Mouse (Mus musculus): ENCODE measurements at regions not wholly inside any gene's neighbourhood (a gene's known extent, or its start where the extent isn't known, plus 50 kb on each side); places are given as distances from the start of the nearest gene placed in this dataset.

DNA sequence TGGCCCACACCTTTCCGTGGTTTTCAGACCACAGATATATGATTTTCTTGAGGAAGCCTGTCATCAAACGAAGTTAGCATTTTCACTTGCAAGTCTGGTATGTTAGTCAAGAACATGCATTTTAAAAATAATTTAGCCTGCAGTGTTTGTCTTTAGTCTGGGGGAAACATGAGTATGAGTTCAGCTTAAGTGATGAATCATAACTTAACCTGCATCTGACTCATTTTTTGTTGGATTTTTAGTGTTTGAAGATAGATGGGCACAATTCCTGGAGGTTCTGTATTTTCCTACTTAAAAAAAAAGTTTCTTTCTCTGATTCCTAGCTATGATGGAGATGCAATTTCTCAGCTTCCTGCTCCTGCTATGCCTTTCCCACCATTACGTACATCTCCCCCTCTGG lies 95.8 kb upstream of the 1700020N01Rik start:
- intact Hi-C loops (cut with DNase I), result no loop called here
- H3K4me1 ChIP-seq (ENCODE audit: control insufficient read depth, insufficient read depth, low read length), result no peaks in the 10 kb centered on the region
- H3K27ac ChIP-seq, result no peak overlapping the region
- H3K36me3 ChIP-seq (ENCODE audit: control insufficient read depth, insufficient read depth, low read length), result no peaks in the 10 kb centered on the region
- no peak overlapping the region for H3K9ac ChIP-seq (ENCODE audit: low read depth, low read length)
- H3K4me3 ChIP-seq, result no peak overlapping the region
- WGBS, result 85% methylated on average over 3 of the region's 3 CpGs
- no peaks in the 10 kb centered on the region for H3K27me3 ChIP-seq (ENCODE audit: control insufficient read depth, insufficient read depth, low read length)
- no peaks in the 10 kb centered on the region for H3K79me2 ChIP-seq (replicated peaks; ENCODE audit: control insufficient read depth, insufficient read depth, low read length)
- DNase-seq, result no peak
- TF ChIP-seq EP300 (IDR thresholded peaks at IDR 0.05; ENCODE audit: insufficient read depth, low read depth, low read length) (no peak), POLR2A (IDR thresholded peaks at IDR 0.05; ENCODE audit: insufficient read depth, low read depth, low read length) (no peak)

DNA sequence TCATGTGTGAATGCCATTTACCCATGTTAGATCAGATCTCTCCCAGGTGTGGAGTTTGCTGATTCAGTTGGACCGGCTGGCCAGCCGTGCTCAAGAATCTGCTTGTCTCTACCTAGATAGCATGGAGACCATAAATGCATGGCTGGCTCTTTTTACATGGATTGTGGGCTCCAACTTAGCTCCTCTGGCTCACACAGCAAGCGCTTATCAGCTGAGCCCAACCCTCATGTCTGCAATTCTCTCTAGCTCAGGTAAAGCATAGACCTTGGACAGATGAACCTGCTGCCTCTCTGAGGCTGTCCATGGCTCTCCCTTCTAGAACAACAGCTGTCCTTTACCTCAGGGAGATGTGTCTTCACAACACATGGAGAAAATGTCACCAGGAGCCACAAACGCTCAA lies 94.8 kb upstream of the 1700020N01Rik start:
- H3K27ac ChIP-seq, result no peak overlapping the region

DNA sequence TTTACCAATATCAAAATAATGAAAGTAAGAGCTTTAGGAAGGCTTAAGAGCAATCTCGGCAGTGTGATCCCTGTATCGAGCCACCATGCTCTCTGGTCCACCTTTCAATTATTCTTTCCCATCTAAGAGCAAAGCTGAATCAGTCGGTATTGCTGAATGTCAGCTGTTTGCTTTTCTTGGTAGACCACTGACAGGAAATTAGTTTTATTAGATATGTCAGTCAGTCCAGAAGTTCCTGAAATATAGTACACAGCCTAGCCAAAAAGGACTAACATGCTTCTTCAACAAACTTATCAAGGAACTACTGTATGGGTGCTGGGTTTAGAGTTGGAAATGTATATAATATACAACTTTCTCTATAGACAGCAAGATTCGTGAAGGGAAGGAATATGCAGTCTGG lies 91.3 kb upstream of the 1700020N01Rik start:
- intact Hi-C loops (cut with DNase I), result no loop called here
- Histone ChIP-seq H3K27me3 (ENCODE audit: control insufficient read depth, insufficient read depth, low read length) (no peaks in the 10 kb centered on the region), H3K79me2 (replicated peaks; ENCODE audit: control insufficient read depth, insufficient read depth, low read length) (no peaks in the 10 kb centered on the region), H3K9ac (ENCODE audit: low read depth, low read length) (no peak overlapping the region), H3K4me1 (ENCODE audit: control insufficient read depth, insufficient read depth, low read length) (no peaks in the 10 kb centered on the region; the same call in 1 of the 2 replicates), H3K27ac (no peak overlapping the region), H3K36me3 (ENCODE audit: control insufficient read depth, insufficient read depth, low read length) (no peaks in the 10 kb centered on the region), H3K4me3 (no peak overlapping the region)
- TF ChIP-seq EP300 (IDR thresholded peaks at IDR 0.05; ENCODE audit: insufficient read depth, low read depth, low read length) (no peak), POLR2A (IDR thresholded peaks at IDR 0.05; ENCODE audit: insufficient read depth, low read depth, low read length) (no peak), CTCF (IDR thresholded peaks at IDR 0.05) (no peak)
- DNase-seq, result no peak
- 78% methylated on average over 4 of the region's 4 CpGs for WGBS

More for the DNA sequence above, 94.8 kb upstream of the 1700020N01Rik start:
- Histone ChIP-seq H3K4me1 (ENCODE audit: control insufficient read depth, insufficient read depth, low read length) (no peaks in the 10 kb centered on the region; the same call in 1 of the 2 replicates), H3K36me3 (ENCODE audit: control insufficient read depth, insufficient read depth, low read length) (no peaks in the 10 kb centered on the region), H3K27me3 (ENCODE audit: control insufficient read depth, insufficient read depth, low read length) (no peaks in the 10 kb centered on the region), H3K79me2 (replicated peaks; ENCODE audit: control insufficient read depth, insufficient read depth, low read length) (no peaks in the 10 kb centered on the region), H3K4me3 (no peak overlapping the region), H3K9ac (ENCODE audit: low read depth, low read length) (no peak overlapping the region)
- intact Hi-C loops (cut with DNase I), result no loop called here
- TF ChIP-seq EP300 (IDR thresholded peaks at IDR 0.05; ENCODE audit: insufficient read depth, low read depth, low read length), result no peak
- TF ChIP-seq POLR2A (IDR thresholded peaks at IDR 0.05; ENCODE audit: insufficient read depth, low read depth, low read length), result no peak
- TF ChIP-seq CTCF (IDR thresholded peaks at IDR 0.05), result no peak
- 83% methylated on average over 4 of the region's 4 CpGs for WGBS
- DNase-seq, result no peak

DNA sequence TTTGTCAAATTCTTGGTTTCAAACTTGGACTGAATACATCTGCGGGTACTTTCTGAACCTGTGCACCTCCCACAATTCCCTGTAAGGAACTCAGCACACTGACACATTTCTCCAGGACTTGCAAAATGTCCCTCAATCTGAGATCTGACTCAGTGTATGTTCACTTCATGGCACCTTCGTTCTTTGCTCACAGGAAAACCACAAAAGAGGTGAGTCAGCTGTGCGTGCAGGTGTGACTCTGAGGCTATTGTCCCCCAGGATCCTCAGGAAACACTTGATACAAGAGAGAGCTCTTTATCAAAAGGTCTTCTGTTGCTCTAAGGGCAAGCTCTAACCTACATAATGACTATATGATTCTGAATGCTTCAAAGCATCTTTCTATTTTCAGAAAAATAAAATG lies 88.5 kb upstream of the 1700020N01Rik start:
- TF ChIP-seq EP300 (IDR thresholded peaks at IDR 0.05; ENCODE audit: insufficient read depth, low read depth, low read length) (no peak), CTCF (IDR thresholded peaks at IDR 0.05) (no peak), POLR2A (IDR thresholded peaks at IDR 0.05; ENCODE audit: insufficient read depth, low read depth, low read length) (no peak)
- H3K27me3 ChIP-seq (ENCODE audit: control insufficient read depth, insufficient read depth, low read length), result no peaks in the 10 kb centered on the region
- no peaks in the 10 kb centered on the region for H3K36me3 ChIP-seq (ENCODE audit: control insufficient read depth, insufficient read depth, low read length)
- no peak overlapping the region for H3K9ac ChIP-seq (ENCODE audit: low read depth, low read length)
- no peak overlapping the region for H3K4me3 ChIP-seq
- WGBS, result 73% methylated on average over 3 of the region's 3 CpGs
- no peak overlapping the region for H3K27ac ChIP-seq
- DNase-seq, result no peak
- H3K4me1 ChIP-seq (ENCODE audit: control insufficient read depth, insufficient read depth, low read length), result no peaks in the 10 kb centered on the region; the same call in 1 of the 2 replicates
- H3K79me2 ChIP-seq (replicated peaks; ENCODE audit: control insufficient read depth, insufficient read depth, low read length), result no peaks in the 10 kb centered on the region
- intact Hi-C loops (cut with DNase I), result no loop called here

DNA sequence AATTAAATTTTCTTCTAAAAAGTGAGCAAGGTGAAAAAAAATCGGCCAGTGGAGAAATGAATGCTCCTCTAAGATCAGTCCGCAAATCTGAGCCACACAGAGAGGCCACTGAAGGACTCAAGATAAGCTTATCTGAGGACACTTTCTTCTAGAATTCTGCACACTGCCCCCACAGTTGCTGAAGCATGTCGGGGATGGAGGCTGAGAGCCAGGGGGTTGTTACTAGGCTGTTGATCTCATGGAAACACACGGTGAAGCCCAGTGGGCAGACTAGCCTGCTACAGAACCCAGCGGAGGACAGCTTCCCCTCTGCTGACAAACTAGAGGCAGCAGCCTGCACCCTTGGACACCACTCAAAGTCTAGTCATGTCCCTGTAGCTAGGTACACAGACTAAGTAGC lies 81.6 kb upstream of the 1700020N01Rik start:
- TF ChIP-seq POLR2A (IDR thresholded peaks at IDR 0.05; ENCODE audit: insufficient read depth, low read depth, low read length) (no peak), EP300 (IDR thresholded peaks at IDR 0.05; ENCODE audit: insufficient read depth, low read depth, low read length) (no peak), CTCF (IDR thresholded peaks at IDR 0.05) (no peak)
- intact Hi-C loops (cut with DNase I), result no loop called here
- H3K79me2 ChIP-seq (replicated peaks; ENCODE audit: control insufficient read depth, insufficient read depth, low read length), result no peaks in the 10 kb centered on the region

DNA sequence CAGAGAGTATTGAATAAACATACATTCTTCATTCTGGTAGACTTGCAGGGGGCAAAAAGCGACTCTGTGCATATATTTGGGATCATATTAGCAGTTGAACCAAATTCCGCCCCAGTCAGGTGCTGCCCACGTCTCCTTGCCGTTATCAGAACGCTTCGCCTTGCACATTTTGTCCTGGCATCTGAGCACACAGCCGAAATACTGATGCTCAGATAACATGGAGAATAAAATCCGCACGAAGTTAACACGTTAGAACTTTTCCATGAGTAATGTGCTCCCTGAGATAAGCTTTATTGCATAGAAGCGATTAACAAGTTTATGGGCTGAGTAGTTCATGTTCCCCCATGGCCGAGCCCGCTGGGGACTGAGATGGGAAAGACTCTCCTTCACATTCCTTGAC lies 80.5 kb upstream of the 1700020N01Rik start:
- H3K79me2 ChIP-seq (replicated peaks; ENCODE audit: control insufficient read depth, insufficient read depth, low read length), result no peaks in the 10 kb centered on the region
- H3K9ac ChIP-seq (ENCODE audit: low read depth, low read length), result no peak overlapping the region
- no peak overlapping the region for H3K4me3 ChIP-seq
- no peaks in the 10 kb centered on the region for H3K4me1 ChIP-seq (ENCODE audit: control insufficient read depth, insufficient read depth, low read length)
- DNase-seq, result no peak
- H3K27ac ChIP-seq, result no peak overlapping the region
- H3K27me3 ChIP-seq (ENCODE audit: control insufficient read depth, insufficient read depth, low read length), result no peaks in the 10 kb centered on the region
- intact Hi-C loops (cut with DNase I), result no loop called here
- WGBS, result 83% methylated on average over 13 of the region's 13 CpGs
- H3K36me3 ChIP-seq (ENCODE audit: control insufficient read depth, insufficient read depth, low read length), result no peaks in the 10 kb centered on the region
- TF ChIP-seq POLR2A (IDR thresholded peaks at IDR 0.05; ENCODE audit: insufficient read depth, low read depth, low read length), result no peak
- no peak for TF ChIP-seq CTCF (IDR thresholded peaks at IDR 0.05)
- TF ChIP-seq EP300 (IDR thresholded peaks at IDR 0.05; ENCODE audit: insufficient read depth, low read depth, low read length), result no peak

More for the DNA sequence above, 81.6 kb upstream of the 1700020N01Rik start:
- DNase-seq, result no peak
- Histone ChIP-seq H3K4me3 (no peak overlapping the region), H3K27ac (no peak overlapping the region), H3K4me1 (ENCODE audit: control insufficient read depth, insufficient read depth, low read length) (no peaks in the 10 kb centered on the region), H3K36me3 (ENCODE audit: control insufficient read depth, insufficient read depth, low read length) (no peaks in the 10 kb centered on the region), H3K9ac (ENCODE audit: low read depth, low read length) (no peak overlapping the region), H3K27me3 (ENCODE audit: control insufficient read depth, insufficient read depth, low read length) (no peaks in the 10 kb centered on the region)
- WGBS, result 45% methylated on average over 5 of the region's 5 CpGs

Data from heart, adult 2 months (tissue).